In the genomic region with DNA sequence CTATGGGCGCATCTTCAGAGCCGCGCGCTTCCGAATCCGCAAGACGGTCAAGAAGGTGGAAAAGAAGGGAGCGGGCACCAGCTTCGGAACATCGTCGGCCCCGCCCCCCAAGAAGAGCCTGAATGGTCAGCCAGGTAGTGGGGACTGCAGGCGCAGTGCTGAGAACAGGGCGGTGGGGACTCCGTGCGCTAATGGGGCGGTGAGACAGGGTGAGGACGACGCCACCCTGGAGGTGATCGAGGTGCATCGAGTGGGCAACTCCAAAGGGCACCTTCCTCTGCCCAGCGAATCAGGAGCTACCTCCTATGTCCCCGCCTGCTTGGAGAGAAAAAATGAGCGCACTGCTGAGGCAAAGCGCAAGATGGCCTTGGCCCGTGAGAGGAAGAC, we compare ENCODE assay signal across 13 mouse cellular contexts. TPM values are rescaled to one million over a fixed set of nuclear protein-coding genes. Genes with fewer than 3 reads are reported as not detected.
DNase-seq lines count a peak whose midpoint lies in the region; ATAC-seq lines count a peak whose summit lies in the region.
"Had no signal": no experiment of that assay in that cellular context is flagged by ENCODE, and none has a peak within 500 bp of the region (broad histone marks: within the 10 kb centered on the region; RNA-seq: fewer than 3 reads in every experiment).

No protein-coding gene starts in this region.

- H3K4me1 ChIP-seq in limb, embryonic 13.5 days = no peaks in the 10 kb centered on the region
- no peaks in the 10 kb centered on the region for H3K4me1 ChIP-seq in limb, embryonic 10.5 days
- no peaks in the 10 kb centered on the region for H3K4me1 ChIP-seq in embryonic facial prominence, embryonic 12.5 days
- H3K4me1 ChIP-seq in hindbrain, embryonic 10.5 days (replicated peaks) = peaks cover 13% of the 10 kb centered on the region; the same call in 1 of the 2 replicates
- peaks cover 8% of the 10 kb centered on the region for H3K4me1 ChIP-seq in neural tube, embryonic 12.5 days
- H3K4me1 ChIP-seq: liver, embryonic 15.5 days had no signal

- H3K27me3 ChIP-seq in limb, embryonic 13.5 days = peaks cover 51% of the 10 kb centered on the region
- H3K27me3 ChIP-seq in limb, embryonic 10.5 days (ENCODE audit: low read depth, poor library complexity, severe bottlenecking) = peaks cover 48% of the 10 kb centered on the region
- peaks cover 43% of the 10 kb centered on the region for H3K27me3 ChIP-seq in embryonic facial prominence, embryonic 12.5 days
- H3K27me3 ChIP-seq in hindbrain, embryonic 10.5 days (ENCODE audit: insufficient read depth, poor library complexity, severe bottlenecking) = peaks cover 49% of the 10 kb centered on the region
- peaks cover 39% of the 10 kb centered on the region for H3K27me3 ChIP-seq in neural tube, embryonic 12.5 days (replicated peaks)

- no peak for DNase-seq in limb, embryonic 10.5 days (ENCODE audit: low spot score)
- peak; percentile 5 for DNase-seq in hindbrain, embryonic 10.5 days (ENCODE audit: low spot score)
- no peak for DNase-seq in adrenal gland, postnatal 14 days
- no peak for DNase-seq in urinary bladder, postnatal 36 days (ENCODE audit: low spot score in 2 of 2)
- DNase-seq: adrenal gland, adult 8-10 months; cerebellum, adult 9-10 months; thymus, postnatal 25 days had no signal

- 2% methylated on average over 26 of the region's 26 CpGs for WGBS in limb, embryonic 13.5 days
- 1% methylated on average over 26 of the region's 26 CpGs for WGBS in limb, embryonic 10.5 days
- 2% methylated on average over 26 of the region's 26 CpGs for WGBS in embryonic facial prominence, embryonic 12.5 days
- 2% methylated on average over 26 of the region's 26 CpGs for WGBS in hindbrain, embryonic 10.5 days
- 1% methylated on average over 26 of the region's 26 CpGs for WGBS in neural tube, embryonic 12.5 days

- ATAC-seq in limb, embryonic 13.5 days (ENCODE audit: low FRiP score, low read depth) = no peak
- ATAC-seq in embryonic facial prominence, embryonic 12.5 days (ENCODE audit: insufficient number of reproducible peaks, insufficient read depth, low FRiP score, low TSS enrichment) = no peak
- peak; percentile 37 for ATAC-seq in neural tube, embryonic 12.5 days (ENCODE audit: low FRiP score, low read depth)

- H3K9me3 ChIP-seq in limb, embryonic 13.5 days = no peaks in the 10 kb centered on the region
- no peaks in the 10 kb centered on the region for H3K9me3 ChIP-seq in limb, embryonic 10.5 days (replicated peaks)
- H3K9me3 ChIP-seq in embryonic facial prominence, embryonic 12.5 days = no peaks in the 10 kb centered on the region
- no peaks in the 10 kb centered on the region for H3K9me3 ChIP-seq in hindbrain, embryonic 10.5 days
- H3K9me3 ChIP-seq in neural tube, embryonic 12.5 days = no peaks in the 10 kb centered on the region
- H3K9me3 ChIP-seq: liver, embryonic 15.5 days had no signal

- H3K36me3 ChIP-seq in limb, embryonic 13.5 days = no peaks in the 10 kb centered on the region
- no peaks in the 10 kb centered on the region for H3K36me3 ChIP-seq in limb, embryonic 10.5 days
- H3K36me3 ChIP-seq in embryonic facial prominence, embryonic 12.5 days = no peaks in the 10 kb centered on the region
- no peaks in the 10 kb centered on the region for H3K36me3 ChIP-seq in hindbrain, embryonic 10.5 days
- H3K36me3 ChIP-seq in neural tube, embryonic 12.5 days = no peaks in the 10 kb centered on the region
- H3K36me3 ChIP-seq: liver, embryonic 15.5 days had no signal

- 0 out of 2 replicates have a peak overlapping the region, but pooled peaks have one; percentile 4 for H3K4me3 ChIP-seq in limb, embryonic 13.5 days
- H3K4me3 ChIP-seq in limb, embryonic 10.5 days = no peak overlapping the region
- peak overlapping the region; percentile 7; the same call in 1 of the 2 replicates for H3K4me3 ChIP-seq in embryonic facial prominence, embryonic 12.5 days
- peak overlapping the region; percentile 41 for H3K4me3 ChIP-seq in hindbrain, embryonic 10.5 days
- H3K4me3 ChIP-seq in neural tube, embryonic 12.5 days = peak overlapping the region; percentile 34
- H3K4me3 ChIP-seq: liver, embryonic 15.5 days had no signal

- no peak overlapping the region for H3K9ac ChIP-seq in limb, embryonic 13.5 days
- H3K9ac ChIP-seq in embryonic facial prominence, embryonic 12.5 days = no peak overlapping the region
- H3K9ac ChIP-seq in neural tube, embryonic 12.5 days = no peak overlapping the region
- H3K9ac ChIP-seq: liver, embryonic 15.5 days had no signal

- peak overlapping the region; percentile 20 for H3K4me2 ChIP-seq in limb, embryonic 13.5 days (replicated peaks)
- no peak overlapping the region; the same call in 1 of the 2 replicates for H3K4me2 ChIP-seq in embryonic facial prominence, embryonic 12.5 days (replicated peaks)
- H3K4me2 ChIP-seq in neural tube, embryonic 12.5 days (replicated peaks) = peak overlapping the region; percentile 61
- H3K4me2 ChIP-seq: liver, embryonic 15.5 days had no signal

- H3K27ac ChIP-seq in limb, embryonic 13.5 days = no peak overlapping the region
- H3K27ac ChIP-seq in limb, embryonic 10.5 days = no peak overlapping the region
- no peak overlapping the region for H3K27ac ChIP-seq in embryonic facial prominence, embryonic 12.5 days
- no peak overlapping the region for H3K27ac ChIP-seq in hindbrain, embryonic 10.5 days
- H3K27ac ChIP-seq in neural tube, embryonic 12.5 days = no peak overlapping the region
- H3K27ac ChIP-seq: liver, embryonic 15.5 days had no signal

RNA-seq across cellular contexts. Expression of a gene that starts 1.4 kb away (rescaled TPM):
- 0.14 and 0.20 TPM in 2 replicates for polyA plus RNA-seq in limb, embryonic 13.5 days (2015; fragmentation: Nextera tagmentation; extraction: Ambion mirVana)
- not detected in 2 replicates for polyA plus RNA-seq in limb, embryonic 10.5 days (2016; fragmentation: Nextera tagmentation; extraction: Ambion mirVana)
- polyA plus RNA-seq in embryonic facial prominence, embryonic 12.5 days (2016; fragmentation: Nextera tagmentation; extraction: Ambion mirVana) = 0.15 and 0.22 TPM in 2 replicates
- 0.70 and 1.2 TPM in 2 replicates for polyA plus RNA-seq in hindbrain, embryonic 10.5 days (2016; fragmentation: Nextera tagmentation; extraction: Ambion mirVana)
- polyA plus RNA-seq in neural tube, embryonic 12.5 days (2016; fragmentation: Nextera tagmentation; extraction: Ambion mirVana) = 0.62 and 0.64 TPM in 2 replicates
- not detected in 2 replicates for total RNA-seq in adrenal gland, postnatal 14 days (2021)
- total RNA-seq: adrenal gland, adult 8-10 months; hematopoietic stem cell, adult 5-6 weeks had no signal
- polyA plus RNA-seq: liver, embryonic 15.5 days; spleen, adult 2 months had no signal
